Mouse (Mus musculus): Measurements from ENCODE around the gene Abca4. TPM values are rescaled to one million over a fixed set of nuclear protein-coding genes. Genes with fewer than 3 reads are reported as not detected.
A peak's percentile ranks its signal among the peaks of the same experiment; 100 is the strongest.

Gene Abca4
- polyA plus RNA-seq, 1 experiment, result 1.7 TPM

DNA sequence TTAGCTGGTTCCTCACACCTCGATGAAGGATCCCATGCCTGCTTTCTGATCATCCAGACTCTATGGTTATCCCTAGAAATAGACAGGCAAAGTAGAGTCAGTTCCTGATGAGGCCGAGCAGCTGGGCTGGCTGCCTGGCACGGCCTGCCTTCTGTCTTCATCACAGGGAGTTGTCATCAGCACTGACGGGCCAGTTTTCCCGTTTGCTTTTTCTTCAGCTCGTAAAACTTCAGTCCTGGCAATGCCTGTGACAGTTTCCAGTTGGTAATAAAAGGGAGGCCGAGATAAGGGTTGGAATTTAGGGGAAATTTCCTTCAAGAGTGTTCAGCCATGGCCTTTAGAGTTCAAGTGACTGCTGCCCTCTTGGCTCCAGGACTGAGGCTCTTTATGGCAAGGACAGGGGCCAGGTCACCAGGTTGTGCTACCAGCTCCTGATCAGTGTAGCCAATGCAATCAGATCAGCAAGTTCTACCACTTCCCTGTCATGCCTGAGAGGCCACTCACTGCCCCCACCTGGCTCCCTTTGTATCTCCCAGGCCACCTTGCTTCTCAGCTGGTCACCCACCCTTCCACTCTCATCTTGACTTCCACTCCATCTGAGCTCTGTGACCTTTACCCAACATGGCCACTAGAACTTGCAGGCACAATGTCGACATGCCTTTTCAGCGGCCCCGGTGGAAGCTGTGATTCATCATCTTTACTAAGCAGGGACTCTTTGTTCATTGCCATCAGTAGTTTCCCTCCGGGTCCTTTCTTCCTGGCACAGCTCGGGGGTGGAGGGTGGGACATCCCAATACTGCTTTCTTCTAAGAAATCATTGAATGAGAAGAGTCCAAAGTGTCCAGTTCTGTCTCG is 20.5 kb downstream of the Abca4 start:
- no peaks in the 10 kb centered on the region for H3K79me2 ChIP-seq (ENCODE audit: control insufficient read depth, insufficient read depth)
- H3K4me3 ChIP-seq, result no peak overlapping the region
- no peak overlapping the region for H3ac ChIP-seq (ENCODE audit: control insufficient read depth, insufficient read length)
- peak overlapping the region; percentile 36 for H3K4me2 ChIP-seq (ENCODE audit: low read depth)
- no peak for TF ChIP-seq E2F4 (IDR thresholded peaks at IDR 0.05; ENCODE audit: insufficient read depth)
- peak in 2 of 3 experiments; percentile 23 to 73 for TF ChIP-seq MYOG (IDR thresholded peaks at IDR 0.05; ENCODE audit: control insufficient read depth in 1 of 3, insufficient read depth in 1 of 3, insufficient read length in 2 of 3, low read depth in 2 of 3)
- peak; percentile 28 for TF ChIP-seq TCF12 (IDR thresholded peaks at IDR 0.05; ENCODE audit: insufficient read depth, poor library complexity, severe bottlenecking)
- TF ChIP-seq SRF (IDR thresholded peaks at IDR 0.05; ENCODE audit: control insufficient read depth, insufficient read length, low read depth), result no peak
- peak; percentile 57 to 97 (median 93) for TF ChIP-seq MYOD1 (IDR thresholded peaks at IDR 0.05; ENCODE audit: control insufficient read depth in 1 of 3, insufficient read length in 2 of 3, low read depth in 2 of 3)
- no peaks in the 10 kb centered on the region for H3K27me3 ChIP-seq (ENCODE audit: control insufficient read depth, insufficient read depth, insufficient read length)
- no peaks in the 10 kb centered on the region for H3K36me3 ChIP-seq (ENCODE audit: control insufficient read depth, insufficient read depth)

DNA sequence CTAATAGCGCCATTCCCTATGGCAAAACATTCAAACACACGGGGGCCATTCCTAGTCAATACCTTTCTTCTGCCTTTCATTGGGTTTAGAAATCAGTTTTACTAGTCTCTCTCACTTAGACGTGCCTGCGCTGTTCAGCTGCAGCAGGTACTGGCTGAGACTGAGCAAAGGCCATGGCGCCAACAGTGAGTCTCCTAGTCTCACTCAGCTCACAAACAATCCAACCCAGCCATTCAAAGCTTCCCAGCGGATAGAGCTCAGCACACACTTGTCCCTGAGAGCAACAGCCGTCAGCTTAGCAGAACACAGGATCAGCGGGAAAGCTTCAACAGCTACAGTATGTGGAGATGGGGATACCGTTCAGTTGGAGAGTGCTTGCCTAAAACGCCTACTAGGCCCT is 27.5 kb downstream of the Abca4 start:
- Histone ChIP-seq H3K27me3 (ENCODE audit: control insufficient read depth, insufficient read depth, insufficient read length) (no peaks in the 10 kb centered on the region), H3ac (ENCODE audit: control insufficient read depth, insufficient read length) (no peak overlapping the region), H3K4me2 (ENCODE audit: low read depth) (no peak overlapping the region), H3K79me2 (ENCODE audit: control insufficient read depth, insufficient read depth) (no peaks in the 10 kb centered on the region), H3K36me3 (ENCODE audit: control insufficient read depth, insufficient read depth) (no peaks in the 10 kb centered on the region), H3K4me3 (no peak overlapping the region)
- TF ChIP-seq USF1 (IDR thresholded peaks at IDR 0.05; ENCODE audit: low read depth) (no peak), MAX (IDR thresholded peaks at IDR 0.05; ENCODE audit: low read depth) (no peak), MYOD1 (IDR thresholded peaks at IDR 0.05; ENCODE audit: control insufficient read depth in 1 of 3, insufficient read length in 2 of 3, low read depth in 2 of 3) (no peak), POLR2A (IDR thresholded peaks at IDR 0.05; ENCODE audit: insufficient read length, low read depth) (no peak), TCF12 (IDR thresholded peaks at IDR 0.05; ENCODE audit: insufficient read depth, poor library complexity, severe bottlenecking) (no peak), REST (IDR thresholded peaks at IDR 0.05; ENCODE audit: insufficient read depth, insufficient read length) (no peak), E2F4 (IDR thresholded peaks at IDR 0.05; ENCODE audit: insufficient read depth) (no peak), POLR2AphosphoS2 (IDR thresholded peaks at IDR 0.05; ENCODE audit: insufficient read length, low read depth) (no peak), MYOG (IDR thresholded peaks at IDR 0.05; ENCODE audit: control insufficient read depth in 1 of 3, insufficient read depth in 1 of 3, insufficient read length in 2 of 3, low read depth in 2 of 3) (no peak), SRF (IDR thresholded peaks at IDR 0.05; ENCODE audit: control insufficient read depth, insufficient read length, low read depth) (no peak), CEBPB (IDR thresholded peaks at IDR 0.05; ENCODE audit: insufficient read depth, poor library complexity, severe bottlenecking) (no peak), TCF3 (IDR thresholded peaks at IDR 0.05; ENCODE audit: insufficient read length, low read depth) (no peak)

DNA sequence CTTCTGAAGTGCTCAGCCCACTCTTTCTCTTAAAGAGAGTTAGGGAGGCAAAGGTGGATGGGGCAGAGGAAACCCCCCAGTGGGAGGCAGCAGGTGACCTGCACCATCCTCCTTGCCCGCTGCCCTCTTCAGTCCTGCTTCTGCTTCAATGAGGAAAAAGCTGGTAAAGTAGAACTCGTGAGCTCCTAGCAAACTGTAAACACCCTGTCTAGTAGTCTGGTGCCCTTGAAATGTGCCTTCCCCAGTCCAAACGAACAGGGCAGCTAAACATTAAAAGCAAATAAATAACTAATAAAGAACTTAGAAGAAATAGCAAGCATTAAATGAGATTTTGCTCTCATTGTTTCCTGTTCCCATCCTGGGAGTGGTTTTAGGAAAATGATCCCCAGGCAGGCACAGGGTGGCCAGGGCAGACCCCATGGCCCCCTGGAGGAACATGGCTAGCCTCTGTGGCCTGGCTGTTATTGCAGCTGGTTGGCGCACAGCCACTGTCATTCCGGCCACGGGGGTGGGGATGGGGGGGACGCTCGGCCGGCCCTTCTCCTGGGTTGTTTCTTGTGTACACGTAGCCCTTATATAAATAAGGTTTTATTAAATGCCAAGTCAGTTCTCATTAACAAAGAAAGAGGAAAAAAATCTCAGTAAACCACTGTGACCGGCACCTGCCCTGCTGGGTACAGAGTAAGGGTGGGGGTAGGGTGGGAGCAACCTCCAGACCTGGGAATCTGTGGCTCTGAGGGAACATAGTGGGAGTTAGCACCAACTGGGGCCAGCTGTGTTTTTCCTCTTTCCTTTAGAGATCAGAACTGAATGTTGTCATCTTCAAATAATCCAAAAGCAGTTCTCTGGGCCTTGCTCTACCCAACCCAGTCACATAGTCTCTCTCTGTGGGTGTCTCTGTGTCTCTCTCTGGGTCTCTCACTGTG is 28.7 kb downstream of the Abca4 start:
- Histone ChIP-seq H3K27me3 (ENCODE audit: control insufficient read depth, insufficient read depth, insufficient read length) (no peaks in the 10 kb centered on the region), H3ac (ENCODE audit: control insufficient read depth, insufficient read length) (no peak overlapping the region), H3K4me3 (no peak overlapping the region), H3K4me2 (ENCODE audit: low read depth) (peak overlapping the region; percentile 38), H3K79me2 (ENCODE audit: control insufficient read depth, insufficient read depth) (no peaks in the 10 kb centered on the region), H3K36me3 (ENCODE audit: control insufficient read depth, insufficient read depth) (no peaks in the 10 kb centered on the region)
- TF ChIP-seq TCF3 (IDR thresholded peaks at IDR 0.05; ENCODE audit: insufficient read length, low read depth) (no peak), REST (IDR thresholded peaks at IDR 0.05; ENCODE audit: insufficient read depth, insufficient read length) (no peak), MYOG (IDR thresholded peaks at IDR 0.05; ENCODE audit: control insufficient read depth in 1 of 3, insufficient read depth in 1 of 3, insufficient read length in 2 of 3, low read depth in 2 of 3) (peak in 1 of 3 experiments; percentile 36), E2F4 (IDR thresholded peaks at IDR 0.05; ENCODE audit: insufficient read depth) (no peak), SRF (IDR thresholded peaks at IDR 0.05; ENCODE audit: control insufficient read depth, insufficient read length, low read depth) (no peak), MAX (IDR thresholded peaks at IDR 0.05; ENCODE audit: low read depth) (no peak), POLR2AphosphoS2 (IDR thresholded peaks at IDR 0.05; ENCODE audit: insufficient read length, low read depth) (no peak), TCF12 (IDR thresholded peaks at IDR 0.05; ENCODE audit: insufficient read depth, poor library complexity, severe bottlenecking) (no peak), MYOD1 (IDR thresholded peaks at IDR 0.05; ENCODE audit: control insufficient read depth in 1 of 3, insufficient read length in 2 of 3, low read depth in 2 of 3) (peak in 2 of 3 experiments; percentile 37 to 81), USF1 (IDR thresholded peaks at IDR 0.05; ENCODE audit: low read depth) (no peak), CEBPB (IDR thresholded peaks at IDR 0.05; ENCODE audit: insufficient read depth, poor library complexity, severe bottlenecking) (no peak), POLR2A (IDR thresholded peaks at IDR 0.05; ENCODE audit: insufficient read length, low read depth) (no peak)

DNA sequence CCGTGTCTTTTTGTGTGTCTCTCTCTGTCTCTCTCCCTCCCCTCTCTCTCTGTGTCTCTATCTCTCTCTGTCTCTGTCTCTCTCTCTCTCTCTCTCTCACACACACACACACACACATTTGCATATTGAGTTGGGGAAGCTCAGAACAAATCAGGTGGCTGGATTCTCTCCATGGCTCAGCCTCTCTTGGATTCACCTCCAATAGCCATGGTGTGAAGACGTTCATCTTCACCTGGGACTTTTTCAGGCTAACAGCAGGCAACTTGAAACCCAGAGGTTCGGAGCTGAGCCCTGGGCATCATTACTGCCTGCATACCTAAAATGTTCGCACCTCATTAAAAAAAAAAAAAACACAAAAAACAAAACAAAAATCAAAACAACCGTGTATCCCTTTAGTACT is 29.4 kb downstream of the Abca4 start:
- Histone ChIP-seq H3K4me3 (no peak overlapping the region), H3K27me3 (ENCODE audit: control insufficient read depth, insufficient read depth, insufficient read length) (no peaks in the 10 kb centered on the region), H3K79me2 (ENCODE audit: control insufficient read depth, insufficient read depth) (no peaks in the 10 kb centered on the region), H3K36me3 (ENCODE audit: control insufficient read depth, insufficient read depth) (no peaks in the 10 kb centered on the region), H3ac (ENCODE audit: control insufficient read depth, insufficient read length) (no peak overlapping the region), H3K4me2 (ENCODE audit: low read depth) (peak overlapping the region; percentile 38)
- TF ChIP-seq SRF (IDR thresholded peaks at IDR 0.05; ENCODE audit: control insufficient read depth, insufficient read length, low read depth), result no peak
- TF ChIP-seq POLR2A (IDR thresholded peaks at IDR 0.05; ENCODE audit: insufficient read length, low read depth), result no peak
- TF ChIP-seq REST (IDR thresholded peaks at IDR 0.05; ENCODE audit: insufficient read depth, insufficient read length), result no peak
- TF ChIP-seq E2F4 (IDR thresholded peaks at IDR 0.05; ENCODE audit: insufficient read depth), result no peak
- TF ChIP-seq POLR2AphosphoS2 (IDR thresholded peaks at IDR 0.05; ENCODE audit: insufficient read length, low read depth), result no peak
- TF ChIP-seq MYOD1 (IDR thresholded peaks at IDR 0.05; ENCODE audit: control insufficient read depth in 1 of 3, insufficient read length in 2 of 3, low read depth in 2 of 3), result no peak
- no peak for TF ChIP-seq TCF12 (IDR thresholded peaks at IDR 0.05; ENCODE audit: insufficient read depth, poor library complexity, severe bottlenecking)
- no peak for TF ChIP-seq USF1 (IDR thresholded peaks at IDR 0.05; ENCODE audit: low read depth)
- no peak for TF ChIP-seq MYOG (IDR thresholded peaks at IDR 0.05; ENCODE audit: control insufficient read depth in 1 of 3, insufficient read depth in 1 of 3, insufficient read length in 2 of 3, low read depth in 2 of 3)
- no peak for TF ChIP-seq TCF3 (IDR thresholded peaks at IDR 0.05; ENCODE audit: insufficient read length, low read depth)
- no peak for TF ChIP-seq MAX (IDR thresholded peaks at IDR 0.05; ENCODE audit: low read depth)
- no peak for TF ChIP-seq CEBPB (IDR thresholded peaks at IDR 0.05; ENCODE audit: insufficient read depth, poor library complexity, severe bottlenecking)

All from myocyte (in vitro differentiated cells).